Mouse (Mus musculus) E14TG2a.4 (cell line): ENCODE data around the gene Lypd3.
A peak's percentile ranks its signal among the peaks of the same experiment; 100 is the strongest.
"Not testable (repeated sequence)": the region's sequence is repeated elsewhere in the genome, so short reads cannot be mapped to it uniquely, and the experiment has no call there.

Experiments used
- H3K27me3 ChIP-seq: 2 replicates; pipeline ENCODE4 v1.6.1; 2014; ENCODE audit warnings: low read length, control low read depth; ENCODE audit not compliant: insufficient read depth
- H3K36me3 ChIP-seq: 2 replicates; pipeline ENCODE4 v1.6.1; 2014; ENCODE audit warnings: low read length, control low read depth; ENCODE audit not compliant: insufficient read depth
- H3K4me1 ChIP-seq: replicated peaks from 2 replicates; pipeline ENCODE4 v1.6.1; 2014; ENCODE audit warnings: low read depth, low read length, control low read depth
- H3K4me3 ChIP-seq: replicated peaks from 2 replicates; pipeline ENCODE4 v1.5.1; 2014; ENCODE audit warnings: mild to moderate bottlenecking, low read length
- H3K9me3 ChIP-seq: 2 replicates; pipeline ENCODE4 v1.6.1; 2014; ENCODE audit warnings: low read length, control low read depth
- CTCF ChIP-seq: conservative IDR thresholded peaks from 2 replicates; pipeline ENCODE4 v1.5.1; 2014; ENCODE audit warnings: low read length
- NANOG ChIP-seq: IDR thresholded peaks from 2 replicates; pipeline ENCODE4 v1.6.1; 2014; ENCODE audit warnings: borderline replicate concordance, low read length, mixed read lengths
- POU5F1 ChIP-seq: IDR thresholded peaks from 2 replicates; pipeline ENCODE4 v1.6.1; 2014; ENCODE audit warnings: low read length, borderline replicate concordance

The Lypd3 gene

GRCm38 (mm10) chr7:24664301-24664700 is 28.0 kb downstream of the Lypd3 start:
- no peaks in the 10 kb centered on the region for H3K9me3 ChIP-seq
- H3K4me1 ChIP-seq: peaks cover 29% of the 10 kb centered on the region
- no peaks in the 10 kb centered on the region for H3K36me3 ChIP-seq
- H3K27me3 ChIP-seq: peaks cover 30% of the 10 kb centered on the region
- TF ChIP-seq POU5F1 (no peak), NANOG (no peak), CTCF (no peak)
- H3K4me3 ChIP-seq: peak overlapping the region; percentile 26; the same call in 1 of the 2 replicates

- Histone ChIP-seq H3K36me3 (no peaks in the 10 kb centered on the region), H3K4me3 (no peak overlapping the region), H3K4me1 (peaks cover 26% of the 10 kb centered on the region), H3K9me3 (no peaks in the 10 kb centered on the region), H3K27me3 (peaks cover 37% of the 10 kb centered on the region)
- TF ChIP-seq NANOG: no peak
- TF ChIP-seq CTCF: no peak
- TF ChIP-seq POU5F1: no peak
Measured at GRCm38 (mm10) chr7:24664959-24665358, 28.6 kb downstream of the Lypd3 start.

- H3K4me1 ChIP-seq: no peaks in the 10 kb centered on the region
- H3K4me3 ChIP-seq: no peak overlapping the region
- peaks cover 6% of the 10 kb centered on the region for H3K9me3 ChIP-seq
- no peaks in the 10 kb centered on the region for H3K36me3 ChIP-seq
- TF ChIP-seq POU5F1 (no peak), CTCF (no peak), NANOG (no peak)
- peaks cover 61% of the 10 kb centered on the region for H3K27me3 ChIP-seq
Measured at GRCm38 (mm10) chr7:24671944-24672439, 35.6 kb downstream of the Lypd3 start.

GRCm38 (mm10) chr7:24676575-24676974 is 40.2 kb downstream of the Lypd3 start, which contains the start of gene Tex101:
Gene Tex101, minus strand, starts transcription at chr7:24676675.
- H3K27me3 ChIP-seq: peaks cover 52% of the 10 kb centered on the region
- H3K4me1 ChIP-seq: no peaks in the 10 kb centered on the region
- peaks cover 5% of the 10 kb centered on the region for H3K9me3 ChIP-seq
- no peak for TF ChIP-seq POU5F1
- no peak for TF ChIP-seq CTCF
- H3K36me3 ChIP-seq: no peaks in the 10 kb centered on the region
- no peak within 1 kb of the TSS for H3K4me3 ChIP-seq

- not testable (repeated sequence) for H3K36me3 ChIP-seq, H3K4me1 ChIP-seq, H3K9me3 ChIP-seq, H3K4me3 ChIP-seq
- H3K27me3 ChIP-seq: peaks cover 32% of the 10 kb centered on the region
Measured at GRCm38 (mm10) chr7:24684121-24684520, 47.8 kb downstream of the Lypd3 start.

- not testable (repeated sequence) for H3K9me3 ChIP-seq, H3K4me1 ChIP-seq, H3K36me3 ChIP-seq, H3K4me3 ChIP-seq, H3K27me3 ChIP-seq
Measured at GRCm38 (mm10) chr7:24687519-24687918, 51.2 kb downstream of the Lypd3 start.
